In the genomic region with DNA sequence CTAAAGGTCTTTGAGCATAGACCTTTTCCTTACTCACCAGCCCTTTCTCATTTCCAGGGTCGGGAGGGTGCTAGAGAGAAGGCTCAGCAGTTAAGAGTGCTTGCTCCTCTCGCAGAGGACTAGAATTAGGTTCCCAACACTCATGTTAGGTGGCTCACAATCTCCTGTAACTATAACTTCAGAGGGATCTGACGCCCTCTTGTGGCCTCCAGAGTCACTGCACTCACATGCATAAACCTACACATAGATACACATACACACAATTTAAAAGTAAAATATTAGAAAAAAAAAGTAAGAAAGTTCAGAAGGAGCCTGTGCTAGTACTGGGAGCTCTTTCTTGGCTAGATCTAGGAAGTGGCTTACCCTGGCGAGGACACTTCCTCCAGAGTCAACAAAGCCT, we compare ENCODE assay signal across 28 mouse cellular contexts. TPM values are rescaled to one million over a fixed set of nuclear protein-coding genes. Genes with fewer than 3 reads are reported as not detected.
DNase-seq lines count a peak whose midpoint lies in the region; ATAC-seq and TF ChIP-seq lines count a peak whose summit lies in the region.
"Had no signal": no experiment of that assay in that cellular context is flagged by ENCODE, and none has a peak within 500 bp of the region (broad histone marks: within the 10 kb centered on the region; RNA-seq: fewer than 3 reads in every experiment).

No protein-coding gene starts in this region.

- no peaks in the 10 kb centered on the region for H3K36me3 ChIP-seq in kidney, postnatal 0 days (ENCODE audit: insufficient read depth, low read length)
- H3K36me3 ChIP-seq in midbrain, embryonic 11.5 days (ENCODE audit: control insufficient read depth, insufficient read depth, low read length): peaks cover 3% of the 10 kb centered on the region; the same call in 1 of the 2 replicates
- peaks cover 47% of the 10 kb centered on the region for H3K36me3 ChIP-seq in midbrain, embryonic 13.5 days
- no peaks in the 10 kb centered on the region for H3K36me3 ChIP-seq in MEL (ENCODE audit: control insufficient read depth in 1 of 2, insufficient read depth in 2 of 2, low read length in 2 of 2)
- H3K36me3 ChIP-seq: embryonic facial prominence, embryonic 15.5 days; limb, embryonic 10.5 days had no signal

- no peak for ATAC-seq in kidney, postnatal 0 days (replicated peaks; ENCODE audit: low FRiP score, low read depth)
- ATAC-seq in midbrain, embryonic 11.5 days (ENCODE audit: low FRiP score): no peak
- ATAC-seq in midbrain, embryonic 13.5 days: no peak
- ATAC-seq: activated CD4-positive, CD25-positive, alpha-beta regulatory T cell, adult 4 months; intestine, embryonic 16.5 days; midbrain, embryonic 16.5 days; Patski had no signal

- no peak overlapping the region for H3K4me3 ChIP-seq in kidney, postnatal 0 days (replicated peaks; ENCODE audit: low read depth, low read length)
- no peak overlapping the region for H3K4me3 ChIP-seq in midbrain, embryonic 11.5 days (ENCODE audit: low read depth, low read length)
- no peak overlapping the region for H3K4me3 ChIP-seq in midbrain, embryonic 13.5 days (replicated peaks)
- H3K4me3 ChIP-seq in MEL (ENCODE audit: control insufficient read depth in 1 of 2, insufficient read depth in 1 of 2, low read depth in 2 of 2, low read length in 2 of 2): no peak overlapping the region
- no peak overlapping the region for H3K4me3 ChIP-seq in cerebellum, adult 2 months (replicated peaks; ENCODE audit: insufficient read depth, low read depth, low read length)
- H3K4me3 ChIP-seq: embryonic facial prominence, embryonic 15.5 days; heart, embryonic 15.5 days; hindbrain, embryonic 15.5 days; limb, embryonic 10.5 days; megakaryocyte, embryonic 14.5 days had no signal

- H3K27me3 ChIP-seq in kidney, postnatal 0 days (ENCODE audit: insufficient read depth, low read length): no peaks in the 10 kb centered on the region
- no peaks in the 10 kb centered on the region for H3K27me3 ChIP-seq in midbrain, embryonic 11.5 days (ENCODE audit: control insufficient read depth, insufficient read depth, low read length)
- H3K27me3 ChIP-seq in midbrain, embryonic 13.5 days: no peaks in the 10 kb centered on the region
- peaks cover 0 to 1% of the 10 kb centered on the region in 2 experiments; a peak in 3 of 4 replicates for H3K27me3 ChIP-seq in MEL (ENCODE audit: control insufficient read depth in 1 of 2, insufficient read depth in 2 of 2, low read length in 2 of 2)
- no peaks in the 10 kb centered on the region for H3K27me3 ChIP-seq in cerebellum, adult 2 months (ENCODE audit: control insufficient read depth, insufficient read depth, low read length)
- H3K27me3 ChIP-seq: embryonic facial prominence, embryonic 15.5 days; heart, embryonic 15.5 days; hindbrain, embryonic 15.5 days had no signal

- no peak for DNase-seq in kidney, postnatal 0 days (ENCODE audit: low spot score)
- no peak for DNase-seq in kidney, postnatal 4 days
- peak; percentile 79 for DNase-seq in midbrain, embryonic 11.5 days (ENCODE audit: low spot score, missing footprints)
- no peak for DNase-seq in MEL (ENCODE audit: low read depth, low spot score)
- DNase-seq in cerebellum, adult 2 months: no peak
- DNase-seq in embryo, embryonic 10 days (ENCODE audit: low spot score): no peak
- DNase-seq: adrenal gland, adult 8-10 months; cerebellum, adult 8-10 months; cerebellum, postnatal 36 days; heart, postnatal 4 days; kidney, adult 9 months; kidney, postnatal 36 days; liver; lung, embryonic 14.5 days; lung, postnatal 36 days; right cerebral cortex, adult 18-20 months; right cerebral cortex, postnatal 4 days; thymus, postnatal 4 days had no signal

- H3K4me1 ChIP-seq in kidney, postnatal 0 days (replicated peaks; ENCODE audit: insufficient read depth, low read length): no peaks in the 10 kb centered on the region
- no peaks in the 10 kb centered on the region for H3K4me1 ChIP-seq in midbrain, embryonic 11.5 days (ENCODE audit: control insufficient read depth, insufficient read depth, low read length)
- H3K4me1 ChIP-seq in midbrain, embryonic 13.5 days (replicated peaks): no peaks in the 10 kb centered on the region
- H3K4me1 ChIP-seq in MEL (ENCODE audit: control insufficient read depth in 1 of 2, insufficient read depth in 2 of 2, low read length in 2 of 2): no peaks in the 10 kb centered on the region
- no peaks in the 10 kb centered on the region for H3K4me1 ChIP-seq in cerebellum, adult 2 months (ENCODE audit: control insufficient read depth, insufficient read depth, low read length)
- H3K4me1 ChIP-seq: embryonic facial prominence, embryonic 15.5 days; hindbrain, embryonic 15.5 days; limb, embryonic 10.5 days had no signal

- no peak for TF ChIP-seq POLR2A in MEL (IDR thresholded peaks at IDR 0.05; ENCODE audit: control insufficient read depth in 1 of 2, insufficient read depth in 1 of 2, low read depth in 1 of 2, low read length in 2 of 2, poor library complexity in 1 of 2)
- no peak for TF ChIP-seq POLR2A in cerebellum, adult 2 months (IDR thresholded peaks at IDR 0.05; ENCODE audit: borderline replicate concordance, insufficient read depth, low read length)

- H3K27ac ChIP-seq in kidney, postnatal 0 days: no peak overlapping the region
- H3K27ac ChIP-seq in midbrain, embryonic 11.5 days (ENCODE audit: low read depth, low read length): no peak overlapping the region
- H3K27ac ChIP-seq in midbrain, embryonic 13.5 days: no peak overlapping the region
- H3K27ac ChIP-seq in MEL (ENCODE audit: control insufficient read depth, low read depth, low read length): no peak overlapping the region
- H3K27ac ChIP-seq in cerebellum, adult 2 months (ENCODE audit: insufficient read depth, low read length): no peak overlapping the region
- H3K27ac ChIP-seq: embryonic facial prominence, embryonic 15.5 days; heart, embryonic 15.5 days; hindbrain, embryonic 15.5 days; limb, embryonic 10.5 days had no signal

- WGBS in kidney, postnatal 0 days: 87% methylated on average over 4 of the region's 4 CpGs
- 91% methylated on average over 4 of the region's 4 CpGs for WGBS in midbrain, embryonic 11.5 days
- WGBS in midbrain, embryonic 13.5 days: 96% methylated on average over 4 of the region's 4 CpGs
- 96% methylated on average over 4 of the region's 4 CpGs for WGBS in cerebellum, adult 2 months

- no peaks in the 10 kb centered on the region for H3K79me2 ChIP-seq in MEL (ENCODE audit: control insufficient read depth, insufficient read depth, low read length, poor library complexity)

- peak; percentile 20; the same call in 1 of the 2 replicates for TF ChIP-seq CTCF in kidney, postnatal 0 days (IDR thresholded peaks at IDR 0.05; ENCODE audit: low read depth)
- TF ChIP-seq CTCF in MEL (IDR thresholded peaks at IDR 0.05 in 2 of 3, conservative IDR thresholded peaks at IDR 0.05 in 1 of 3; ENCODE audit: control insufficient read depth in 1 of 3, insufficient read depth in 1 of 3, low read depth in 2 of 3, low read length in 3 of 3, poor library complexity in 1 of 3, severe bottlenecking in 1 of 3): peak in 2 of 3 experiments; percentile 3 to 13; a peak in 1 of 6 replicates
- TF ChIP-seq CTCF in cerebellum, adult 2 months (IDR thresholded peaks at IDR 0.05; ENCODE audit: borderline replicate concordance, insufficient read depth, low read depth, low read length): no peak

- no peak; the same call in 1 of the 2 replicates for TF ChIP-seq RAD21 in MEL (IDR thresholded peaks at IDR 0.05; ENCODE audit: low read depth, low read length)

- no peak for TF ChIP-seq EP300 in MEL (IDR thresholded peaks at IDR 0.05; ENCODE audit: low read depth in 1 of 2, low read length in 2 of 2)

- no peak overlapping the region for H3K9ac ChIP-seq in kidney, postnatal 0 days (ENCODE audit: low read depth, low read length)
- H3K9ac ChIP-seq in midbrain, embryonic 11.5 days (ENCODE audit: low read length): no peak overlapping the region
- no peak overlapping the region for H3K9ac ChIP-seq in midbrain, embryonic 13.5 days (replicated peaks)
- H3K9ac ChIP-seq in MEL (ENCODE audit: control insufficient read depth, low read depth, low read length, poor library complexity, severe bottlenecking): no peak overlapping the region
- H3K9ac ChIP-seq: embryonic facial prominence, embryonic 15.5 days; heart, embryonic 15.5 days; hindbrain, embryonic 15.5 days; lung, embryonic 14.5 days had no signal

- no peaks in the 10 kb centered on the region for H3K9me3 ChIP-seq in kidney, postnatal 0 days (replicated peaks; ENCODE audit: low read length)
- no peaks in the 10 kb centered on the region for H3K9me3 ChIP-seq in midbrain, embryonic 11.5 days (ENCODE audit: control insufficient read depth, low read length)
- H3K9me3 ChIP-seq in midbrain, embryonic 13.5 days: no peaks in the 10 kb centered on the region
- no peaks in the 10 kb centered on the region for H3K9me3 ChIP-seq in MEL (replicated peaks; ENCODE audit: insufficient read depth, low read length)
- H3K9me3 ChIP-seq: embryonic facial prominence, embryonic 15.5 days; heart, embryonic 15.5 days; hindbrain, embryonic 15.5 days; limb, embryonic 10.5 days had no signal

- H3K4me2 ChIP-seq in kidney, postnatal 0 days (ENCODE audit: low read length): no peak overlapping the region
- no peak overlapping the region for H3K4me2 ChIP-seq in midbrain, embryonic 11.5 days
- no peak overlapping the region for H3K4me2 ChIP-seq in midbrain, embryonic 13.5 days (replicated peaks)
- H3K4me2 ChIP-seq: embryonic facial prominence, embryonic 15.5 days; heart, embryonic 15.5 days; hindbrain, embryonic 15.5 days; lung, embryonic 14.5 days had no signal

TF ChIP-seq in MEL, 35 proteins besides CTCF, POLR2A, EP300 and RAD21:
- TF ChIP-seq MAFK (IDR thresholded peaks at IDR 0.05; ENCODE audit: borderline replicate concordance, low read depth, low read length): no peak
TF ChIP-seq in MEL: peak in this region for 0.

RNA-seq across cellular contexts. Expression of a gene that starts 55.5 kb away (rescaled TPM):
- 85.6 and 86.4 TPM in 2 replicates for polyA plus RNA-seq in kidney, postnatal 0 days (2015; fragmentation: Nextera tagmentation; extraction: Ambion mirVana)
- polyA plus RNA-seq in midbrain, embryonic 11.5 days (2014; fragmentation: Nextera tagmentation; extraction: Ambion mirVana): 58.0 and 58.2 TPM in 2 replicates
- 42.3 and 47.5 TPM in 2 replicates for polyA plus RNA-seq in midbrain, embryonic 13.5 days (2015; fragmentation: Nextera tagmentation; extraction: Ambion mirVana)
- total RNA-seq in MEL (2012; rRNA removed): 26.0 and 28.3 TPM in 2 replicates
- 10 to 100 TPM in 1 of 2 experiments, not detected in 1; 34.8 TPM for polyA plus RNA-seq in MEL (2012; ENCODE audit: insufficient read depth in 1 of 2, insufficient read length in 2 of 2, low read depth in 1 of 2, low replicate concordance in 2 of 2, missing spikeins in 1 of 2)
- polyA plus RNA-seq in cerebellum, adult 2 months (2012; rRNA removed): 21.7 and 22.1 TPM in 2 replicates

RNA-seq across cellular contexts. Expression of a gene that starts 59.8 kb away (rescaled TPM):
- 222 and 244 TPM in 2 replicates for polyA plus RNA-seq in kidney, postnatal 0 days (2015; fragmentation: Nextera tagmentation; extraction: Ambion mirVana)
- polyA plus RNA-seq in midbrain, embryonic 11.5 days (2014; fragmentation: Nextera tagmentation; extraction: Ambion mirVana): 186 and 205 TPM in 2 replicates
- polyA plus RNA-seq in midbrain, embryonic 13.5 days (2015; fragmentation: Nextera tagmentation; extraction: Ambion mirVana): 161 and 163 TPM in 2 replicates
- 133 and 137 TPM in 2 replicates for total RNA-seq in MEL (2012; rRNA removed)
- polyA plus RNA-seq in MEL (2012; ENCODE audit: insufficient read depth in 1 of 2, insufficient read length in 2 of 2, low read depth in 1 of 2, low replicate concordance in 2 of 2, missing spikeins in 1 of 2): 100 to 1,000 TPM; 158 to 702 TPM
- 110 and 115 TPM in 2 replicates for polyA plus RNA-seq in cerebellum, adult 2 months (2012; rRNA removed)
